Mouse (Mus musculus): ENCODE results near the gene Tbc1d7. TPM values are rescaled to one million over a fixed set of nuclear protein-coding genes. Genes with fewer than 3 reads are reported as not detected.

The Tbc1d7 gene
- 31.4 TPM for polyA plus RNA-seq (2012; fragmentation: generic; extraction: Trizol)

- peak within 1 kb of the TSS; percentile 57 for H3ac ChIP-seq (ENCODE audit: control insufficient read depth, insufficient read length)
- peak in 1 of 3 experiments; percentile 61 for TF ChIP-seq MYOG (IDR thresholded peaks at IDR 0.05; ENCODE audit: control insufficient read depth in 1 of 3, insufficient read depth in 1 of 3, insufficient read length in 2 of 3, low read depth in 2 of 3)
- no peak for TF ChIP-seq REST (IDR thresholded peaks at IDR 0.05; ENCODE audit: insufficient read depth, insufficient read length)
- no peak for TF ChIP-seq TCF12 (IDR thresholded peaks at IDR 0.05; ENCODE audit: insufficient read depth, poor library complexity, severe bottlenecking)
- no peak for TF ChIP-seq SRF (IDR thresholded peaks at IDR 0.05; ENCODE audit: control insufficient read depth, insufficient read length, low read depth)
- peak; percentile 97 for TF ChIP-seq POLR2A (IDR thresholded peaks at IDR 0.05; ENCODE audit: insufficient read length, low read depth)
- peak in 2 of 3 experiments; percentile 22 to 29 for TF ChIP-seq MYOD1 (IDR thresholded peaks at IDR 0.05; ENCODE audit: control insufficient read depth in 1 of 3, insufficient read length in 2 of 3, low read depth in 2 of 3)
- TF ChIP-seq POLR2AphosphoS2 (IDR thresholded peaks at IDR 0.05; ENCODE audit: insufficient read length, low read depth), result peak; percentile 98
- TF ChIP-seq E2F4 (IDR thresholded peaks at IDR 0.05; ENCODE audit: insufficient read depth), result no peak
- no peaks in the 10 kb centered on the region for H3K27me3 ChIP-seq (ENCODE audit: control insufficient read depth, insufficient read depth, insufficient read length)
- H3K4me2 ChIP-seq (ENCODE audit: low read depth), result peak within 1 kb of the TSS; percentile 98
- no peaks in the 10 kb centered on the region for H3K79me2 ChIP-seq (ENCODE audit: control insufficient read depth, insufficient read depth)
- peaks cover 3% of the 10 kb centered on the region for H3K36me3 ChIP-seq (ENCODE audit: control insufficient read depth, insufficient read depth)
- H3K4me3 ChIP-seq, result peak within 1 kb of the TSS; percentile 89
Measured at GRCm38 (mm10) chr13:43171020-43171710, at the start of gene Tbc1d7. Gene Tbc1d7 (minus strand): TSS chr13:43171501.

DNA sequence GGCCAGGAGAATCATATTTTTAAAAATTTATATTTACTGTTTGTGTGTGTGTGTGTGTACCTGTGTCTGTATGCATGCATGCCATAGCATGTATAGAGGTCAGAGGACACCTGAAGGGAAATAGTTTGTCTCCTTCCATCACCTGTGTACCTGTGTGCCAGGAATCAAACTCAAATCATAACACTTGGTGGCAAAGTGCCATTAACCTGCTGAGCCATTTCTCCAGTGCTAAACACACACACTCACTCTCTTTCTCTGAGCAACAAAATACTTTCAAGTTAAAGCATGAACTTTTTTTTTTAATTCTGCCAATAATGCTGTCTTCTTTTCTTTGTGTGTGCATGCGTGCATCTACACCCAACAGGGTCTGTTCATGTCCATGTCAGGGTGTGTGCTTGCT, 49.3 kb upstream of the Tbc1d7 start:
- Histone ChIP-seq H3K27me3 (ENCODE audit: control insufficient read depth, insufficient read depth, insufficient read length) (no peaks in the 10 kb centered on the region), H3K36me3 (ENCODE audit: control insufficient read depth, insufficient read depth) (no peaks in the 10 kb centered on the region), H3K79me2 (ENCODE audit: control insufficient read depth, insufficient read depth) (peaks cover 18% of the 10 kb centered on the region), H3K4me3 (no peak overlapping the region), H3ac (ENCODE audit: control insufficient read depth, insufficient read length) (no peak overlapping the region), H3K4me2 (ENCODE audit: low read depth) (no peak overlapping the region)
- TF ChIP-seq MYOG (IDR thresholded peaks at IDR 0.05; ENCODE audit: control insufficient read depth in 1 of 3, insufficient read depth in 1 of 3, insufficient read length in 2 of 3, low read depth in 2 of 3) (no peak), MYOD1 (IDR thresholded peaks at IDR 0.05; ENCODE audit: control insufficient read depth in 1 of 3, insufficient read length in 2 of 3, low read depth in 2 of 3) (no peak), USF1 (IDR thresholded peaks at IDR 0.05; ENCODE audit: low read depth) (no peak), TCF3 (IDR thresholded peaks at IDR 0.05; ENCODE audit: insufficient read length, low read depth) (no peak), TCF12 (IDR thresholded peaks at IDR 0.05; ENCODE audit: insufficient read depth, poor library complexity, severe bottlenecking) (no peak), REST (IDR thresholded peaks at IDR 0.05; ENCODE audit: insufficient read depth, insufficient read length) (no peak), POLR2A (IDR thresholded peaks at IDR 0.05; ENCODE audit: insufficient read length, low read depth) (no peak), CEBPB (IDR thresholded peaks at IDR 0.05; ENCODE audit: insufficient read depth, poor library complexity, severe bottlenecking) (no peak), POLR2AphosphoS2 (IDR thresholded peaks at IDR 0.05; ENCODE audit: insufficient read length, low read depth) (no peak), MAX (IDR thresholded peaks at IDR 0.05; ENCODE audit: low read depth) (no peak), E2F4 (IDR thresholded peaks at IDR 0.05; ENCODE audit: insufficient read depth) (no peak), SRF (IDR thresholded peaks at IDR 0.05; ENCODE audit: control insufficient read depth, insufficient read length, low read depth) (no peak)

DNA sequence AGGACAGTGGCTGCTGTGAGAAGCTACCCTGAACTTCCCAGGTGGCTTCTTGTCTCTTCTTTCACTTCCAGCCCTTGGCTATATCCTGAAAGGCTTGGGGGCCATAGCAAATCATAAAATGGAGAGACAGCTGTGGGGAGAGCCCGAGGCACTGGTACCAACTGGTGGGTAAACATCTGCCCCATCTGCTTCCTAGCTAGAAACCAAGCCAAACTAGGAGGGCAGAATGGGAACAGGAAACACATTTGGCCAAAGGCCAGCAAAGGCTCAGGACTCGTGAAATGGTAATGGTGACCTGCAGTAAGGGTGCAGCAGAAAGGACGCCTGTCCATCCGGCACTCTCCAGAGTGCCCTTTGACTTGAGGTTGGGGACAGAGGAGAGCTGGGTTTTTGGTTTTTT, 47.5 kb upstream of the Tbc1d7 start:
- no peak overlapping the region for H3K4me2 ChIP-seq (ENCODE audit: low read depth)
- H3K4me3 ChIP-seq, result no peak overlapping the region
- no peaks in the 10 kb centered on the region for H3K36me3 ChIP-seq (ENCODE audit: control insufficient read depth, insufficient read depth)
- peaks cover 17% of the 10 kb centered on the region for H3K79me2 ChIP-seq (ENCODE audit: control insufficient read depth, insufficient read depth)
- H3K27me3 ChIP-seq (ENCODE audit: control insufficient read depth, insufficient read depth, insufficient read length), result no peaks in the 10 kb centered on the region
- TF ChIP-seq POLR2AphosphoS2 (IDR thresholded peaks at IDR 0.05; ENCODE audit: insufficient read length, low read depth) (no peak), MYOD1 (IDR thresholded peaks at IDR 0.05; ENCODE audit: control insufficient read depth in 1 of 3, insufficient read length in 2 of 3, low read depth in 2 of 3) (peak in 1 of 3 experiments; percentile 5), CEBPB (IDR thresholded peaks at IDR 0.05; ENCODE audit: insufficient read depth, poor library complexity, severe bottlenecking) (no peak)
- no peak overlapping the region for H3ac ChIP-seq (ENCODE audit: control insufficient read depth, insufficient read length)

DNA sequence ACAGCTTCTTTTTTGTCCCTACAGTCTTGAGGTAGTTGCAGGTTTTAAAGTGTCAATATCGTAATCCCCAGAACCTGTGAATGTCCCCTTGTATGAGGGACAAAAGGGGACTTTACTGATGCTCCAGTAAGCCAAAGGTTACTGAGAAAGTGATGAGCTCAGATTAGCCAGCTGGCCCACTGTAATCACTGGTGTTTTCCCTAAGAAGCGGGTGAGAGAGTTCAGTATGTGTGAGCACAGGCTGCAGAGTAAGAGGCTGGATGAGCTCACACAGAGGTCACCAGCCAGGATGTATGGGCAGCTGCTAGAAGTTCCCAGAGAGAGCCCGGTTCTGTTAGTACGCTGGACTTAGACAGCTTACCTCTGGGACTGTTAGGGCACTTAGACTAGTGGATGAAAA, 47.0 kb upstream of the Tbc1d7 start:
- H3K4me3 ChIP-seq, result no peak overlapping the region
- H3K4me2 ChIP-seq (ENCODE audit: low read depth), result no peak overlapping the region
- no peaks in the 10 kb centered on the region for H3K36me3 ChIP-seq (ENCODE audit: control insufficient read depth, insufficient read depth)
- H3ac ChIP-seq (ENCODE audit: control insufficient read depth, insufficient read length), result no peak overlapping the region
- no peak for TF ChIP-seq TCF3 (IDR thresholded peaks at IDR 0.05; ENCODE audit: insufficient read length, low read depth)
- no peak for TF ChIP-seq REST (IDR thresholded peaks at IDR 0.05; ENCODE audit: insufficient read depth, insufficient read length)
- TF ChIP-seq MYOG (IDR thresholded peaks at IDR 0.05; ENCODE audit: control insufficient read depth in 1 of 3, insufficient read depth in 1 of 3, insufficient read length in 2 of 3, low read depth in 2 of 3), result no peak
- no peak for TF ChIP-seq POLR2AphosphoS2 (IDR thresholded peaks at IDR 0.05; ENCODE audit: insufficient read length, low read depth)
- TF ChIP-seq USF1 (IDR thresholded peaks at IDR 0.05; ENCODE audit: low read depth), result no peak
- TF ChIP-seq SRF (IDR thresholded peaks at IDR 0.05; ENCODE audit: control insufficient read depth, insufficient read length, low read depth), result no peak
- TF ChIP-seq CEBPB (IDR thresholded peaks at IDR 0.05; ENCODE audit: insufficient read depth, poor library complexity, severe bottlenecking), result no peak
- no peak for TF ChIP-seq TCF12 (IDR thresholded peaks at IDR 0.05; ENCODE audit: insufficient read depth, poor library complexity, severe bottlenecking)
- TF ChIP-seq POLR2A (IDR thresholded peaks at IDR 0.05; ENCODE audit: insufficient read length, low read depth), result no peak
- TF ChIP-seq MYOD1 (IDR thresholded peaks at IDR 0.05; ENCODE audit: control insufficient read depth in 1 of 3, insufficient read length in 2 of 3, low read depth in 2 of 3), result no peak
- TF ChIP-seq E2F4 (IDR thresholded peaks at IDR 0.05; ENCODE audit: insufficient read depth), result no peak
- no peak for TF ChIP-seq MAX (IDR thresholded peaks at IDR 0.05; ENCODE audit: low read depth)
- H3K79me2 ChIP-seq (ENCODE audit: control insufficient read depth, insufficient read depth), result peaks cover 17% of the 10 kb centered on the region
- no peaks in the 10 kb centered on the region for H3K27me3 ChIP-seq (ENCODE audit: control insufficient read depth, insufficient read depth, insufficient read length)

DNA sequence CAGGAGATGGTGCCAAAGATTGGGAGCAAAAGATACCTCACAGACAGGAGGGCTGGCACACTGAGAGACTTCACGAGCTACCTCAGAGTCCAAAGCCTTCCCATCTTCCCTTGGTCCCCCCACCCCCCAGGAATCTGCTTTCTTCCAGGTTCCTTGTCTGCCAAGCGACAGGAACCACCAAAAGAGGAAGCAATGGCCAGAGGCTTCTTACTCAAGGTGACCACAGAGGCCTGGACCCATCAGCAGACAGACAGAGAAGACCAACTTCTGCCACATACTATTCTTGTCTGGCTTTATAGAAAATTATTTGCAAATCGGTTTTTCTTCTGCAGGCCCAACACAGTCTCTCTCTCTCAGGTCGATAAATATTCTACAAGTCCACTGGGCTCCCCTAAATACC, 46.4 kb upstream of the Tbc1d7 start:
- Histone ChIP-seq H3K79me2 (ENCODE audit: control insufficient read depth, insufficient read depth) (peaks cover 17% of the 10 kb centered on the region), H3K27me3 (ENCODE audit: control insufficient read depth, insufficient read depth, insufficient read length) (no peaks in the 10 kb centered on the region), H3K4me3 (no peak overlapping the region), H3K36me3 (ENCODE audit: control insufficient read depth, insufficient read depth) (no peaks in the 10 kb centered on the region), H3ac (ENCODE audit: control insufficient read depth, insufficient read length) (no peak overlapping the region), H3K4me2 (ENCODE audit: low read depth) (no peak overlapping the region)
- TF ChIP-seq TCF3 (IDR thresholded peaks at IDR 0.05; ENCODE audit: insufficient read length, low read depth) (no peak), REST (IDR thresholded peaks at IDR 0.05; ENCODE audit: insufficient read depth, insufficient read length) (no peak), MYOD1 (IDR thresholded peaks at IDR 0.05; ENCODE audit: control insufficient read depth in 1 of 3, insufficient read length in 2 of 3, low read depth in 2 of 3) (no peak), MYOG (IDR thresholded peaks at IDR 0.05; ENCODE audit: control insufficient read depth in 1 of 3, insufficient read depth in 1 of 3, insufficient read length in 2 of 3, low read depth in 2 of 3) (no peak), USF1 (IDR thresholded peaks at IDR 0.05; ENCODE audit: low read depth) (no peak)
